ENCODE assay signal across 9 mouse cellular contexts in the genomic region with DNA sequence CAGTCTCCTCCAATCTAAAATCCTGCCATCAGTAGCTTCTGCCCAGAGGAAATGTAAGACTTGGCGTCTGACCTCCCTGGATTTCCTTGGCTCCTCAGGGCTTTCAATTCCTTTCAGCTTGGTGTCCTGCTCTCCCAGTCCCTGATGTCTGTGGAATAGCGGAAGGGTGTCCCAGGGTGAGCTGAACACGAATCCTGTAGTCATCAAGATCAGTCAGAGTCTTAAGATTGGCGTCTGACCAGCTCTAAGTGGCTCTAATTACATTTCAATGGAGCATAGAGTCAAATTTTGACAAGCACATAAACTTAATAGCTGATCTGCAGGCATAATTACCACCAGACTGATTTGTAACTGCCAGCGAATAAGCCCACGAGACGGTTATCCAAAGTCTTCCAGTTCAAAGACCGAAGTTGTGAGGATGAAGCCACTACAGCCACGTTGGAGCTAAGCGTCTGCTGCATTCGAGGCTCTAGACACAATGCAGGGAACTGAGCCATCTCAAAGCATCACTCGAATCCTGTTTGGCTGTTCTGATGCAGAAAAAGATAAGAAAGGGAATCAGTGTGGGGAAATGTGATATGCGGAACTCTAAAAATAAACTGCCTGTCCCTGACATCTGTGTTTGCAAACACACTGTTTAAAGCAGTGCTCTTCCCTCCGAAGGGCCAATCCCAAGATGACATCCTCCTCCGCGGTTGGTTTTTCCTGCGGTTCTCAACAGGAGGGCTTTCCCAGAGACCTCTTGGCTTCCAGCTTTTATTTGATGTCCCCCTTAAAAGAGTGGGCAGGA.
A peak's percentile ranks its signal among the peaks of the same experiment; 100 is the strongest.
DNase-seq lines count a peak whose midpoint lies in the region; ATAC-seq and TF ChIP-seq lines count a peak whose summit lies in the region.
"Had no signal": no experiment of that assay in that cellular context is flagged by ENCODE, and none has a peak within 500 bp of the region (broad histone marks: within the 10 kb centered on the region; RNA-seq: fewer than 3 reads in every experiment).

No protein-coding gene starts in this region.

- no peak overlapping the region for H3K9ac ChIP-seq in lung, postnatal 0 days (replicated peaks; ENCODE audit: low read depth)

- peaks cover 9% of the 10 kb centered on the region; the same call in 1 of the 2 replicates for H3K4me1 ChIP-seq in lung, postnatal 0 days (ENCODE audit: insufficient read depth, low read depth, low read length)

- WGBS in lung, postnatal 0 days, result 28% methylated on average over 17 of the region's 17 CpGs

- peak; percentile 96 for DNase-seq in heart, adult 11 months
- no peak for DNase-seq in heart, postnatal 25 days (ENCODE audit: low spot score)
- peak; percentile 50 to 76 for DNase-seq in heart, adult 9 months (ENCODE audit: low spot score in 2 of 2)
- DNase-seq in kidney, adult 9 months, result peak; percentile 45
- peak; percentile 66 for DNase-seq in lung, postnatal 0 days (ENCODE audit: low spot score)
- no peak for DNase-seq in right cerebral cortex, postnatal 25 days
- DNase-seq in layer of hippocampus, postnatal 14 days (ENCODE audit: low spot score in 2 of 2), result no peak

- intact Hi-C loops in heart, postnatal 25 days (cut with DNase I), result loop anchor here (2.0 kb wide), 1 partner anchor 20 kb away; no protein-coding TSS in a partner anchor

- ATAC-seq in lung, postnatal 0 days, result peak; percentile 82
- ATAC-seq in monocyte, adult 5-6 weeks (replicated peaks; ENCODE audit: insufficient number of reproducible peaks, low FRiP score, low TSS enrichment, poor library complexity, severe bottlenecking), result no peak

- H3K4me3 ChIP-seq in lung, postnatal 0 days (ENCODE audit: low read depth, low read length), result peak overlapping the region; percentile 20

- H3K4me2 ChIP-seq in lung, postnatal 0 days (replicated peaks; ENCODE audit: low read depth, low read length), result peak overlapping the region; percentile 49

- TF ChIP-seq CTCF in lung, postnatal 0 days (IDR thresholded peaks at IDR 0.05), result no peak

- no peaks in the 10 kb centered on the region for H3K36me3 ChIP-seq in lung, postnatal 0 days (ENCODE audit: insufficient read depth, low read length)

- no peaks in the 10 kb centered on the region for H3K27me3 ChIP-seq in lung, postnatal 0 days (replicated peaks; ENCODE audit: insufficient read depth, low read length)
- H3K27me3 ChIP-seq: CH12.LX had no signal

- H3K9me3 ChIP-seq in lung, postnatal 0 days (ENCODE audit: low read length), result no peaks in the 10 kb centered on the region

- TF ChIP-seq EP300 in lung, postnatal 0 days (IDR thresholded peaks at IDR 0.05), result peak; percentile 65

- peak overlapping the region; percentile 71 for H3K27ac ChIP-seq in lung, postnatal 0 days (ENCODE audit: low read length)

Comparison
In these comparisons a context has a peak if more than half of its experiments do, and no peak if none do; other contexts are left out.
1. DNase-seq: peak in heart, adult 11 months (single experiment), heart, adult 9 months (2 of 2), kidney, adult 9 months (single experiment) and lung, postnatal 0 days (single experiment); none in heart, postnatal 25 days (single experiment), right cerebral cortex, postnatal 25 days (single experiment) and layer of hippocampus, postnatal 14 days (0 of 2).